Mouse (Mus musculus) stomach, embryonic 15.5 days (tissue): ENCODE results near the gene Zfp652. TPM values are rescaled to one million over a fixed set of nuclear protein-coding genes. Genes with fewer than 3 reads are reported as not detected.
"Not testable (repeated sequence)": the region's sequence is repeated elsewhere in the genome, so short reads cannot be mapped to it uniquely, and the experiment has no call there.

Experiments
- ATAC-seq: fragments of 200-750 bp; cut with Nextera tagmentation; 2 replicates; pipeline ENCODE4 v1.8.0; 2017; ENCODE audit warnings: low read depth, moderate number of reproducible peaks, moderate TSS enrichment; ENCODE audit not compliant: insufficient read depth, low FRiP score
- H3K27ac ChIP-seq: fragments of 300-500 bp; sonication (generic); 2 replicates; pipeline ENCODE4 v1.5.1; 2015; ENCODE audit warnings: mild to moderate bottlenecking, inconsistent platforms
- H3K27me3 ChIP-seq: fragments of 300-500 bp; sonication (generic); replicated peaks from 2 replicates; pipeline ENCODE4 v1.6.1; 2015; ENCODE audit warnings: inconsistent platforms
- H3K36me3 ChIP-seq: fragments of 300-500 bp; sonication (generic); 2 replicates; pipeline ENCODE4 v1.6.1; 2015; ENCODE audit warnings: inconsistent platforms
- H3K4me1 ChIP-seq: fragments of 300-500 bp; sonication (generic); 2 replicates; pipeline ENCODE4 v1.6.1; 2015; ENCODE audit warnings: inconsistent platforms
- H3K4me2 ChIP-seq: fragments of 300-500 bp; sonication (generic); 2 replicates; pipeline ENCODE4 v1.6.1; 2015; ENCODE audit warnings: mild to moderate bottlenecking, inconsistent platforms
- H3K4me3 ChIP-seq: fragments of 300-500 bp; sonication (generic); replicated peaks from 2 replicates; pipeline ENCODE4 v1.5.1; 2015; ENCODE audit warnings: inconsistent platforms
- H3K9ac ChIP-seq: fragments of 300-500 bp; sonication (generic); 2 replicates; pipeline ENCODE4 v1.6.1; 2015; ENCODE audit warnings: inconsistent platforms
- H3K9me3 ChIP-seq: fragments of 300-500 bp; sonication (generic); 2 replicates; pipeline ENCODE4 v1.6.1; 2016; ENCODE audit warnings: inconsistent platforms
- WGBS: fragments of 180-500 bp; shearing (Covaris S2); methylation state at CpG from one replicate; pipeline ENCODE4 v1.1.7; 2015; 5-methylcytosine and 5-hydroxymethylcytosine counted together
- polyA plus RNA-seq: library from polyadenylated mRNA; unstranded; fragments of >200 nt; fragmentation: Nextera tagmentation; extraction: Ambion mirVana; gene quantifications from 2 replicates; pipeline ENCODE4 v1.2.1, GENCODE M21; 2015

Zfp652 gene
- polyA plus RNA-seq, 1 experiment from 2014 or later, result 21.7 TPM

GRCm38 (mm10) chr11:95869918-95870470 is 157.5 kb downstream of the Zfp652 start:
- Histone ChIP-seq H3K27ac (no peak overlapping the region), H3K9ac (no peak overlapping the region), H3K9me3 (0 out of 2 replicates have a peak, but pooled peaks cover 3% of the 10 kb centered on the region), H3K4me1 (no peaks in the 10 kb centered on the region), H3K27me3 (no peaks in the 10 kb centered on the region), H3K4me3 (no peak overlapping the region), H3K4me2 (no peak overlapping the region), H3K36me3 (no peaks in the 10 kb centered on the region)
- ATAC-seq, result no peak
- WGBS, result 60% methylated on average over 6 of the region's 6 CpGs

DNA sequence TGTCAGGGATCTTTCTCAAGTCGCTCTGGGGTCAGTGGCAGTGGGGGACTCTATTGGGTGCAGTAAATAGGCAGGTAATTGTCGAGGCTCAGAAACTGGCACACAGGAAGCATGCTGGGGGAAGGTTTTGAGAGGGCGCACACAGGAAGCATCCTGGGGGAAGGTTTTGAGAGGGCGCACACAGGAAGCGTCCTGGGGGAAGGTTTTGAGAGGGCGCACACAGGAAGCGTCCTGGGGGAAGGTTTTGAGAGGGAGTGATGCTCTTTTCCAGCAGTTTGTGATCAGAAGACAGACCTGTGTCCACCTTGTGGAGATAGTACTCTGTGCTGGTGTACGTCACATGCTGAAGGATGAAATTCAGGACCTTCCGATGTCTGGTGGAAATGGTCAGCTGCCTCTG is 163.3 kb downstream of the Zfp652 start:
- Histone ChIP-seq H3K36me3 (no peaks in the 10 kb centered on the region), H3K4me3 (no peak overlapping the region), H3K4me2 (peak overlapping the region; percentile 12; the same call in 1 of the 2 replicates), H3K9ac (no peak overlapping the region), H3K27me3 (no peaks in the 10 kb centered on the region), H3K9me3 (0 out of 2 replicates have a peak, but pooled peaks cover 3% of the 10 kb centered on the region), H3K27ac (no peak overlapping the region), H3K4me1 (no peaks in the 10 kb centered on the region)
- ATAC-seq, result no peak
- 28% methylated on average over 9 of the region's 9 CpGs for WGBS

- WGBS, result 21% methylated on average over 7 of the region's 7 CpGs
- Histone ChIP-seq H3K4me2 (no peak overlapping the region), H3K27me3 (no peaks in the 10 kb centered on the region), H3K9ac (no peak overlapping the region), H3K9me3 (0 out of 2 replicates have a peak, but pooled peaks cover 3% of the 10 kb centered on the region), H3K4me1 (no peaks in the 10 kb centered on the region), H3K4me3 (no peak overlapping the region), H3K27ac (no peak overlapping the region), H3K36me3 (no peaks in the 10 kb centered on the region)
- no peak for ATAC-seq
Measured at GRCm38 (mm10) chr11:95876296-95876695, 163.8 kb downstream of the Zfp652 start.

GRCm38 (mm10) chr11:95879861-95880260 is 167.4 kb downstream of the Zfp652 start:
- not testable (repeated sequence) for H3K4me3 ChIP-seq, ATAC-seq, H3K4me1 ChIP-seq, H3K4me2 ChIP-seq, H3K27ac ChIP-seq, H3K36me3 ChIP-seq, H3K9ac ChIP-seq, H3K9me3 ChIP-seq, H3K27me3 ChIP-seq
- 55% methylated on average over 2 of the region's 2 CpGs for WGBS

Other genes starting within 250 kb of the Zfp652 start
- gene Nxph3, start 198.1 kb upstream of the Zfp652 start, polyA plus RNA-seq, result 0.58 and 0.83 TPM in 2 replicates
- 10.2 and 10.9 TPM in 2 replicates for gene Ngfr, start 124.9 kb upstream of the Zfp652 start, polyA plus RNA-seq
- gene Phb, start 45.7 kb upstream of the Zfp652 start, polyA plus RNA-seq, result 225 and 238 TPM in 2 replicates
- 1.0 and 1.1 TPM in 2 replicates for gene B130006D01Rik, start 10.9 kb downstream of the Zfp652 start, polyA plus RNA-seq
- 0.86 and 1.2 TPM in 2 replicates for gene Phospho1, start 111.8 kb downstream of the Zfp652 start, polyA plus RNA-seq
- gene Gngt2, start 124.5 kb downstream of the Zfp652 start, polyA plus RNA-seq, result 16.9 and 17.1 TPM in 2 replicates
- gene Abi3, start 129.8 kb downstream of the Zfp652 start, polyA plus RNA-seq, result 7.4 and 9.8 TPM in 2 replicates
- 8.9 and 9.6 TPM in 2 replicates for gene B4galnt2, start 202.2 kb downstream of the Zfp652 start, polyA plus RNA-seq